Mouse (Mus musculus): ENCODE results near the gene Capg.

DNA sequence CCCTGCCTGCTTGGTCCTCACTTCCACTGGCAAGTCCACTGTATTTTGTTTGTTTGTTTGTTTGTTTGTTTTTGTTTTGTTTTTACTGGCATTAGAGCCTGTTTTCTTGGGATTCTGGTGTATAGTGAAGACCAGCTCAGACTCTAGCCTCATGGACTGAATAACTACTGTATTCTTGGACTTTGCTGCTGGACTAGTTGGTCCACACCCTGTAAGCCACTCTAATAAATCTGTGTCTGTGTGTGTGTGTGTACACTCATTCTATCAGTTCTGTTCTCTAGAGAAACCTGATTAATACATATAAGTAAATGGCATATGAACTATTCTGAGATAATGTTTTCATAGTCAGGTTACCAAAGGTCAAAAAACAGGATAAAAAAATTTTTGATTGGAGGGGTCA is 45.9 kb downstream of the Capg start:
- TF ChIP-seq POLR2A (IDR thresholded peaks at IDR 0.05; ENCODE audit: borderline replicate concordance, insufficient read depth, low read length) (no peak), CTCF (IDR thresholded peaks at IDR 0.05; ENCODE audit: borderline replicate concordance, insufficient read depth, low read depth, low read length) (no peak)
